Mouse (Mus musculus) thymus, postnatal 0 days (tissue): ENCODE results near the gene Rnf123. TPM values are rescaled to one million over a fixed set of nuclear protein-coding genes. Genes with fewer than 3 reads are reported as not detected.

Experiments
- DNase-seq: peaks from one replicate; pipeline ENCODE4 v3.0.0-alpha.2; 2015; ENCODE audit warnings: low spot score
- polyA plus RNA-seq: library from polyadenylated mRNA; unstranded; fragments of >200 nt; fragmentation: Nextera tagmentation; extraction: Ambion mirVana; gene quantifications from 2 replicates; pipeline ENCODE4 v1.2.1, GENCODE M21; 2015

The Rnf123 gene
- polyA plus RNA-seq, 1 experiment from 2014 or later: 37.9 TPM

DNA sequence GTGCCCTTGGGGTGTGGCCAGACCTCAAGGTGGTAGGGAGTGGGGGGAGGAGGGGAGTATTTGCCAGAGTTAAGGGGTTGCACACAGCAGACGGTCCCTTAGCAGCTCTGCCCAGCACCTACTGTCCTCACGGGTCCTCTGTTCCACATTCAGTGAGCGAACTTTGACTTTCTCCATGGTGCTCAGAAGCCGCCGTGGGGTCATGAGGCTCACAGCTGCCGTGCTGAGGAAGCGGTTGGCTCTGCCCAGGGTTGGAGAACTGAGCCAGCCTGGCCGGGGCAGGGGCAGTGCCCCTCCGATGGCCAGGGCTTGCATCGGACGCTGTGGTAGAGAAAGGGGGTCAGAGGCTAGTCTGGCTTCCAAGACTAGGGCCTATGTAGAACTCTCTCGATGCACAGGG is 19.8 kb downstream of the Rnf123 start:
- DNase-seq: no peak

DNA sequence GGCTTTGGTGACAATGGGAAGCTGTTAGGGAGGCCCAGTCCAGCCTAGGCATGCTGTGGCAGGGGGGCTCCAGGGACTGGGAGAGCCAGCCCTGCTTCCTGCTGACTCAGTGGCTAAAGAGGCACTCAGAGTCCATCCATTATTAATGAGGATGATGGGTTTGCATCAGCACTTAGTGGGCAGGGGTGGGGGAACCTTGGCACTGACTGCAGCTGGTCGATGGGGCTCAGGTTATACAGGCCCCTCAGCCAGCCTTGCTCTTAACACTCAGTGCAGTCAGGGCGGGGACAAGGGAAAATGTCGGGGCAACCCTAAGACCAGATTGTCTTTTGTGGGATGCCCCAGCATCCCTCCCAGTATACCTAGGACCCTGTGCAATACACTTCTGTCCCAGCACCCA is 21.0 kb downstream of the Rnf123 start:
- DNase-seq: no peak

DNA sequence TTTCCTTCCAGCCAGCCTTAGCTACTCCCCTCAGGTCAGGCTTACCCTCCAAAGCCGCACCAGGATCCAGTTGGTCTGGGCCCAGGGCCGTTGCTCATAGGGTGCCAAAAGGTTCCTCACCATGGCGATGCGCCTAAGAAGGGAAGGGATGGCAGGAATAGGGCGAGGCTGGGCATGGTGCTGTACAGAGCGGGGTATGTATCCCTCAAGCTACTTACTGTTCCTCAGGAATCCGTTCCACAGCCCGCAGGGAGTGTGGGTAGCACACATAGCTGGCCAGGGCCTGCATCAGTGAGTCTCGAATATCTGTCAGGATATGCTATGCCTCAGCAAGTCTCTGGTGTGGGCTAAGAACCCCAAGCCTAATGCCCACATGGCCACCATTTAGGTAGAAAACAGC is 24.9 kb downstream of the Rnf123 start:
- DNase-seq: no peak

DNA sequence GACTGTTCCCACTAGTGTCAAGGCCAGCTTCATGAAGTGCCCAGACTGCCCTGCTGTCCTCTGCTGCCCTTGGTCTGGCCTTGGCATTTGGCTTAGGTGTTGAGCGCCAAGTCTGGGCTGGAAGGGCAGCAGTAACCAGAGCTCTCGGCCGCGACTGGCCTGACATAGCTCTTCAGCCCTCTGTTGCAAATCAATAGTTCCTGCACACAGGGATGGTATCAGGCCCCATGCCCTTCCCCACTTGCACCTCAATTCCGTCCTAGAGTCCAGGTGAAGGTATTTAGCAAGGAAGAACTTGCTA is 25.9 kb downstream of the Rnf123 start:
- no peak for DNase-seq

DNA sequence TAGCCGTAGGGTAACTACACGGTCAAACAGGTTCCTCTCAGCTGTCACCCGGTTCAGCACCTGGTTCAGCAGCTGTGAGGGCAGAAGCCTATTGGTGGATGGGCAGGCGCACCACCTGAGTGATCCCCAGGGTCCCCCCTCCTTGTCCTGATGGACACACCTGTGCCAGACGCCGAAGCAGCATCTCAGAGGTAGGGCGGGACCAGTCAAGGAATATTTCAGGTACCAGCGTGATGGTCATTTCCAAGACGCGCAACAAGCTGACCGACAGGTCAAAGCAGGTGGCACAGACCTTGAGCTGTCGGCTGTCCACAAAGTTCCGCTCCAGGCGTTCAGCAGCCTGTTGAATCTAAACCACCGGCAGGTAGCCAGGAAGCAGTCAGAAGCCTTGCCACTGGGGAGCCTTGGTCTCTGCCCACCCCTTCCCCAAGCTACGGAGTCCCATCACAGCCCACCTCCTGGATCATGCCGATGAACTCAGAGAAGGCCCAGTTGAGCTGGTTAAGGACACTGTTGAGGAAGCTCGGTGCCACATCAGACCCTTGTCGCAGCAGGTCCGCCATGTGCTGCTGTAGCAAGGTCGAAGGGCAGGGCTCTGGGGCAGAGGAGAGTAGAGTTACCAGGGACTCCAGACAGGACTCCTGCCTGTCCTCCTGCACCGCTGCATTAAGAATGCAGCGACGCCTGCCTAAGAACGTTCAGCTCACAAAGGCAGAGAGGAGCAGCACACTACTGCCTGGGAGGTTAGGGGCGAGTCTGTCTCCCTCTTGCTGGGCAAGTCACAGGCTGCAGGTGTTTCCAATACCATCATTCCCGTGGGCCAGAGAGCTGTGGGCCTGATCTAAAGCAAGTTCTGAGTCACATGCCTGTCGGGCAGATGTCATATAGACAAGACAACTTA is 26.5 kb downstream of the Rnf123 start:
- DNase-seq: no peak

DNA sequence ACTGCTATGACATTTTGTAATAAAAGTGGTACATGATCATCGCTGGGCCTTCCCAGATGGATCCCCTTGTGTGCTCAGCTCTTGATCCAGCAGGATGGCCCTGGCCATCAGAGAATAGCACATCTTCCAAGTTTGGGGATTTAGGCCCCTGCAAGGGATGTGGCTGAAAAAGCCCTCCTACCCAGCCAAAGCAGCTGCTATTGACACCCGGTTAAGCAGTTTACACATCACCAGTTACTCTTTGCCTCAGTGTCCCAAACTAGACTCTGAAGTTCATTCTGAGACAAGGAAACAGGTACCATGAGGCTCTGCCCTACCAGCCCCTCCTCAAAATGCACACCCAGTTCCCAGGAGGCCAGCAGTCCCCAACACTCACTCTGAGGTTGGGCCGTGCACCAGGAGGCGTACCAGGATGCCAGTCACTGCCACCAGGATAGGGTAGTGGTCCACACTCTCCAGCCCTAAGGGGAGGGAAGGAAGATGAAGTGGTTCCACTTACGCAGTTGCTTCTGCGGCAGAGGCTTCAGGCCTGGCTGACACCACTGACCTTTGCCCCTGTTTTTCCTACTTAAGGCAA is 27.4 kb downstream of the Rnf123 start:
- no peak for DNase-seq

DNA sequence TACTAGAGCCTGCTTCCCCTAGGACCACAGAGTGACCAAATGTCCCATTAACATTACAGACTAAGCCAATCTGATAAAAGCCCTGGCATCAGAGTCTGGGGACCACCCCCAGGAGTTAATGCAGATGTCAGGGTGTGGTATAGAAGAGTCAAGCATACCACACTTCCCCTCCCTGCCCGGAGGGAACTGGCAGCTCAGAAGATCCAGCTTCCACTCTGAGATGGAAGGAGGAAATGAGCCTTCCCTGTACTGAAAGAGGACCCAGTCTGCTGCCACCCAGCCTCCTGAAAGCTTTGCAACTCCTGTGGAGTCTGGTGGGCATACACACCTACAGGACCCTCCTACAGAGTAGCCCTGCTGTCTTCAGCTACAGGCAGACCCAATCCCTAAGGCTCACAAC is 28.1 kb downstream of the Rnf123 start:
- no peak for DNase-seq

DNA sequence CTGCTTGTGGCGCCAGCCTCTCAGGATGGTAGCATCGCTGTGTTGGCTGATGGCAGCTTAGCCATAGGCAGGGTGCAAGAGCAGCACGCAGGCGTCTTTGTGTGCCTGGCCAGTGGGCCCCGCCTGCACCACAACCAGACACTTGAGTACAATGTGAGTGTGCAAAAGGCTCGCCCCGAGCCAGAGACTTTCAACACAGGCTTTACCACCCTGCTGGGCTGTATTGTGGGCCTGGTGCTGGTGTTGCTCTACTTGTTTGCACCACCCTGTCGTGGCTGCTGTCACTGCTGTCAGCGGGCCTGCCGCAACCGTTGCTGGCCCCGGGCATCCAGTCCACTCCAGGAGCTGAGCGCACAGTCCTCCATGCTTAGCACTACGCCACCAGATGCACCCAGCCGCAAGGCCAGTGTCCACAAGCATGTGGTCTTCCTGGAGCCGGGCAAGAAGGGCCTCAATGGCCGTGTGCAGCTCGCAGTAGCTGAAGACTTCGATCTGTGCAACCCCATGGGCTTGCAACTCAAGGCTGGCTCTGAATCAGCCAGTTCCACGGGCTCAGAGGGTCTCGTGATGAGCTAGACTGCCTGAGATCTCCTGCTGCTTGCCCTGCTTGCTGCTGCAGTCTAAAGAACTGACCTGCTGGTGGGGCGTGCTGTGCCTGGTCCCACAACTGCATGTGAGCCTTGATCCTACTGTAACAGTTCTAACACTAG is 28.7 kb downstream of the Rnf123 start:
- no peak for DNase-seq

DNA sequence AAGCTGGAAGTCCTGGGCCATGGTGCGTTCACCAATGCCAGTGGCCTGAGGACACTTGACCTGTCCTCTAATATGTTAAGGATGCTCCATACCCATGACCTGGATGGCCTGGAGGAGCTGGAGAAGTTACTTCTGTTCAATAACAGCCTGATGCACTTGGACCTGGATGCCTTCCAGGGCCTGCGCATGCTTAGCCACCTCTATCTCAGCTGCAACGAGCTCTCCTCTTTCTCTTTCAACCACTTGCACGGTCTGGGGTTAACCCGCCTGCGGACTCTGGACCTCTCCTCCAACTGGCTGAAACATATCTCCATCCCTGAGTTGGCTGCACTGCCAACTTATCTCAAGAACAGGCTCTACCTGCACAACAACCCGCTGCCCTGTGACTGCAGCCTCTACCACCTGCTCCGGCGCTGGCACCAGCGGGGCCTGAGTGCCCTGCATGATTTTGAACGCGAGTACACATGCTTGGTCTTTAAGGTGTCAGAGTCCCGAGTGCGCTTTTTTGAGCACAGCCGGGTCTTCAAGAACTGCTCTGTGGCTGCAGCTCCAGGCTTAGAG is 29.4 kb downstream of the Rnf123 start:
- no peak for DNase-seq

DNA sequence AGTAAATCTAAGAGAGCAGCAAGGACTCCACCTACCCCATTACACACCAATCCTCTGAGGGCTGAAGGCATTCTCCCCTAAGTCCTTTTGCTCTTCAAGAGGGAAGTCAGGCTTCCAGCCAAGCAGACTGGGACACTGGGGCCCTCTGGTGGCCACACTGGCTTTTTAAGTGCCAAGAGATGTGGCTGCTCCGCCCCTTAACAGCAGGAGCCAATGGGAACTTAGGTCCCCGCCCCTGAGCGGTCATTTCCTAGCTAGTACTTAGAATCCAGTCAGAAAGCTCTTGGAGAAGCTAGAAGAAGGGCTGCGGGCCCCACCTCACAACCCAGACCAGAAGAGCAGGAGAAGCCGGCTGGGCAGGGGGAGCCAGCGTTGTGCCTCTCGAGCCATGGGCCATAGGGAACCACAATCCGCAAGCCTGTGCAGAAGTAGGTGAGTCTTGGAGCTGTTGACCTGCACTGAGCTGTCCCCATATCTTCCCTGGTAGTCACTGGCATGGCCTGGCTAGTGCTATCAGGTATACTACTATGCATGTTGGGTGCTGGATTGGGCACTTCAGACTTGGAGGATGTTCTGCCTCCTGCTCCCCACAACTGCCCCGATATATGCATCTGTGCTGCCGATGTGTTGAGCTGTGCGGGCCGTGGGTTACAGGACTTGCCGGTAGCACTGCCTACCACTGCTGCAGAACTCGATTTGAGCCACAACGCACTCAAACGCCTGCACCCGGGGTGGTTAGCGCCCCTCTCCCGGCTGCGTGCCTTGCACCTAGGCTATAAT is 30.1 kb downstream of the Rnf123 start, which contains the start of gene Amigo3:
Gene Amigo3, plus strand, starts transcription at position 275 of the 780 bp plus-strand sequence.
- peak; percentile 96 for DNase-seq

DNA sequence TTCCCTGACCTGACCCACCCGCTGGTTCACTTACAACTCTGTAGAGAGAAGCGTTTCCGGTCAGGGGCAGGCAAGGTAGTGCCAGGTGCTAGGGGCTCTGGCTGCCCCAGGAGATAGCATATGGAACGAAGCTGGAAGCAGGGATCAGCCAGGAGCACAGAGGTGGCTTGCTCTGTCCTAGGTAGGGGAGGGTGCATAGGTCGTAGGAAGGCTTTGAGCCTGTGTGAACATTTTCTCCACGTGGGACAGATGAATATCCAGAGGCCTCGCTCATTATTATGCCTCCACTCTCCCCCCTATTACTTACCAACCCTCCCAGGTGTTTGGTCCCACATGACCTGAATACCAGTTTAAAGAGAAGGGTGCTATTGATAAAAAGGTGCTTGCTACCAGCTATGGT is 30.7 kb downstream of the Rnf123 start:
- DNase-seq: no peak

DNA sequence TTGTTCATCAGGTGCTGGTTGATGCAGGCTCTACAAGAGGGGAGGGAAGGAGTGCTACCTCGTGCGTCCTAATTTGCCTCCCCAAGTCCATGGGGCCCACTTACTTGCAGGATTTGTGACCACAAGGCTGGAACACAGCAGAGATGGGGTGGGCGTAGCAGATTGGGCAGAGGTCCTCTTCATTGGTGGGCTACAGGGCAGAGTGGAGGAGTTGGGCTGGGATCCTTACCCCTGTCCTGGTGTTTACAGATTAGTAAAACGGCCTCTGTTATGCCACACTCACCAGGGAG is 31.3 kb downstream of the Rnf123 start:
- DNase-seq: no peak

DNA sequence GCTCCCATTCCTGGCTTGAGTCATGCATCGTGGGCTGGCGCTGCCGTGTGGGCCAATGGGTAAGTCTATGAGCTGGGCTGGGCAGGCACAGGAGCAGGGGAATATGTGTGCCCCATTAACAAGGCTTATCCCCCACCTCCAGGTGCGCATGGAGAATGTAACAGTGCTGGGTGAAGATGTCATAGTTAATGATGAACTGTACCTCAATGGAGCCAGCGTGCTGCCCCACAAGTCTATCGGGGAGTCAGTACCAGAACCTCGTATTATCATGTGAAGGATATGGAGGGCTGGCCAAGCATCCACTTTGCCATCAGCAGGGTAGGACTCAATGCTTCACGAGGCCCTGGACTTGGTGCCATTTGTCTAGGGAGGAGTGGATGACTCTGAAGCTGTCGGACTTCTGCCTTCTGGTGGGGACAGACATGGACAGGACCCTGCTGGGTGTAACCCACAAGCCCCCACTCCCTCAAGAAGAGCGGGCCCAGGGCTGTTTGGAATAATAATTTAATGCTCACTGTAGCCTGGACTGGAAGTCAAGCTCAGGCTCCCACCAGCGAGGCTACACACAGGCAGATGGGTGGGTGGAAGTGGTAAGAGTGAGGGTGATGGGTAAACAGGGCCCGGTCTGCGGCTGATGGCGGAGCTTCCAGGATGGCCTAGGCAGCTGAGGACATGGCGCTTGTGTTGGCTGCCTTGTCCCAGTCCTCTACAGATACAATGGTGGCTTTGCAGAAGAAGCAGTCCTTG is 31.8 kb downstream of the Rnf123 start:
- no peak for DNase-seq

DNA sequence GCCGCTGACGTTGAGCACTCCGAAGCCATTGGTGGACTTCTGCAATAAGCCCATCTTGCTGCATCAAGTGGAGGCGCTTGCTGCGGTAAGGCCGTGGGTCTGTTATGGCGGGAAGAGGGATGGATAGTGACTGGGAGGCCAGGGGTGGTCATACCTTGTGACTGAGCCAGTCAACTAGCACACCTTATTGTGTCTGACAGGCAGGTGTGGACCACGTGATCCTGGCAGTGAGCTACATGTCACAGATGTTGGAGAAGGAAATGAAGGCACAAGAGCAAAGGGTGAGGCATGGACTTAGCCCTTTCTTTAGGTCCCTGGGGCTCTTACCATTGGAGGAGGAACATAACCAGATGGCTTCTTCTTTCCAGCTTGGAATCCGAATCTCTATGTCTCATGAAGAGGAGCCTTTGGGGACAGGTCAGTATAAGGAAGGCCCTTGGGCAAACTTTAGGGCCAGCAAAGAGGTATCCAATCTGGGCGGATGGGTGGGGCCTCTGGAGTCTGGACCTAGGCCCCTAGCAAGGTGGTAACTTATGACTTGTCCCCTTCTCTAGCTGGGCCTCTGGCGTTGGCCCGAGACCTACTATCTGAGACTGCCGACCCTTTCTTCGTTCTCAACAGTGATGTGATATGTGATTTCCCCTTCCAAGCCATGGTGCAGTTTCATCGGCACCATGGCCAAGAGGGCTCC is 33.4 kb downstream of the Rnf123 start:
- DNase-seq: no peak

DNA sequence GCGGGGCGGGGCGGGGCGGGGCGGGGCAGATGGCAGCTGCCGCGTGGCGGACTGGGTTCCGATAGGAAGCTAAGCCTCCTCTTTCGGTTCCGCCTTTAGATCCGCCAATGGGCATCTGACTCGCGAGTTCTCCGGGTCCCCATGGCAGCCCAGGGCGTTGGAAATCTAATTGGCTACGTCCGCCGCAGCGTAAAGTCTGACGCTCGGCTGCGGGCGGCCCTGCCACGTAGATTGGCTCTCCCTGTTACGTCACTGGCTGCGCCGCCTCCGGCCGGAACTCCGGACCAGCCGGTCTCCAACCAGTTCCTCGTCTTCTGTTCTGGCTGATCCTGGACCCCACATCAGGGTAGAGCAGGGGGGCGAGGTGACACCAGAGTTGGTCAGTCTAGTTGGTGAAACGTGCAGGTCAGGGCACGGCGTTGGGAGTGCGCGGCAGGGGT is 34.1 kb downstream of the Rnf123 start, which contains the start of gene Gmppb:
Gene Gmppb, plus strand, starts transcription at position 227 of the 440 bp plus-strand sequence.
- DNase-seq: peak; percentile 97

DNA sequence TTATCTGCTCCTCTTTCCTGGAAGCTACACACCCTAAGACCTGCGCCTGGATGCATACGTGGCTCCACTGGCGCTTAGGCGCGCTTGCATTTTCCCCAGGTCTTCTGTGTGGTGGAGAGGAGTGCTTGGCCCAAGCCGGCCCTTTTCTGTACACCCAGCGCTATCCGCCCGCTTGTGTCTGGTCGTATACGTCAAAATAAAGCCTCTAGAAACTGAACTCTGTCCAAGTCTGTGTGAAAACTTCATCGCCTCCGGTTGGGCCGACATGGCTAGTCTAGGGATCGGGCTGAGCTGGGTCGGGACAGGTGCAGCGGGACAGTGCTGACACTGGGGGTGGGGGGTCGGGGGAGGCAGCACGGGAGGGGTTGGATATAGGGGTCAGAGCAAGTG is 34.6 kb downstream of the Rnf123 start:
- no peak for DNase-seq

DNA sequence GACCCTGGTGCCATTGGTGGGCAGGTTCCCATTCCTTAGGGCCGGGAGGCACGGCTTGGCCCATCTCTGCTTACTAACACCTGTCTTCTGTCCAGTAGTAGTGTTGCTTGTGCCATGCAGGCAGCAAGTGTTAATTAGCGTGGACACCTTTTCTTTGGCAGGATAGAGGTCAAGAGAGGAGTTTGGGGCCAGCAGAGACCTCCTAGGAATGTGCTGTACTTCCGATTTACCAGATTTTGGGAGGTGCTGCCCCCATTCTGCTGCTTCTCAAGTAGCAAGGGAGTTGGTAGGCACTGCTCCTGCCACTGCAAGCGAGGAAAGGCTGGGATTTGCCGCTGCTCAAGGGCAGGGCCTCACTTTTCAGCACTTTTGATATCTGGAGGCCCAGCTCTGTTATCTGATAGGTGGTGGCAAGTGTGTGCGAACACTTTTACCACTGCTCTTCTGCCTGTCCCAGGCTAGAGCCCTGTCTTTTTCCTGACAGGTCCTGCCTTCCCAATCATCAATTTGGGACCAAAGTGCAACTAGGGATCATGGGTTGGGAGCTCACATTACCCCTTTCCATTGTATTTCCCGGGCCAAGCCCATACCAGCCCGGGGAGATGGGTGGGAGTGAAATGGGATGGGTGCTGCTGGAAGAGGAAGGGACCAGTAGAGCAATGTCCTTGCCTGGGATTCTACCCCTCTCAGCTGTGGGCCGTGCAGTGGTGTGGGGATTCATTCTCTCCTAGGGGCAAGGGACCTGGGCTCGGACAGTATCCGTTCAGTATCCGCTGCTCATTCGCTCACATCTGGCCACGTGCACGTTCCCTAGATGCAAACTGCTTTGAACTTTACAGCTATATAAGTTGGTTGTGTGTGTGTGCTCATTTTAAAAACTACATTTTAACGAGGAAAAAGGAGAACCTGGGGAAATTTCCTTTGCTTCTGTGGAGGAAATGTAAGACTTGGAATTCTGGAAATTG is 35.3 kb downstream of the Rnf123 start:
- no peak for DNase-seq

DNA sequence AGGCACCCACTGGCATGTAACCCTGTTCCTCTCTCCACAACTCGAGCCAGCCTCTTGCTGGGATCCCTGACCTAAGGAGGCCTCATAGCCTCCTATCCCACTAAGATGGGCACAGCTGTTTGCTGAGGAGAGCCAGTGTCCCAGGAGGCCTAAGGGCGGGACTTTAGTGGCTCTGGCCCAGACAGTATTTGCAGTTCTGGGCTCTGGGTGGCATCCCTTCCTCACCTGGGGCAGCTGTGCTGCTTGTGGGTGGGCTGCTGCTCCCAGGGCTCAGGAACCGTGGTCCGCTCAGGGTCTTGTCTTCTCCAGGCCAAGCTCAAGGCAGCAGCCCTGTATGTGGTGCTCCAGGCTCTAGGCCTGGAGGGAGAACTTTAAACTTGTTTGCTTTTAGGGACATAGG is 36.6 kb downstream of the Rnf123 start:
- no peak for DNase-seq
